Mouse (Mus musculus) adrenal gland, adult (tissue): ENCODE results near the gene Tspan17.

Source experiments
- DNase-seq, 2 experiments: peaks; one replicate each; pipeline ENCODE4 v3.0.0; 2022 to 2023; ENCODE audit warnings: low spot score in 1 of 2; ENCODE audit not compliant: inconsistent age in 2 of 2

Gene Tspan17

GRCm38 (mm10) chr13:54760906-54761305 is 28.3 kb upstream of the Tspan17 start:
- no peak for DNase-seq

- DNase-seq = no peak
Measured at GRCm38 (mm10) chr13:54765281-54766191, 23.6 kb upstream of the Tspan17 start.

GRCm38 (mm10) chr13:54766192-54766768 is 22.9 kb upstream of the Tspan17 start, which contains the start of gene Sncb:
TSS of gene Sncb (minus strand) at chr13:54766595.
- peak; percentile 67 to 83 for DNase-seq

- DNase-seq = no peak
Measured at GRCm38 (mm10) chr13:54767012-54767411, 22.2 kb upstream of the Tspan17 start.

GRCm38 (mm10) chr13:54780592-54780991 is 8.6 kb upstream of the Tspan17 start:
- peak in 1 of 2 experiments; percentile 54 for DNase-seq

GRCm38 (mm10) chr13:54781086-54781485 is 8.1 kb upstream of the Tspan17 start:
- no peak for DNase-seq

GRCm38 (mm10) chr13:54783235-54783634 is 5.9 kb upstream of the Tspan17 start:
- DNase-seq = no peak

- no peak for DNase-seq
Measured at GRCm38 (mm10) chr13:54783698-54784097, 5.5 kb upstream of the Tspan17 start, which contains the start of gene Eif4e1b. TSS of gene Eif4e1b (plus strand) at chr13:54783998.

- peak in 1 of 2 experiments; percentile 51 for DNase-seq
Measured at GRCm38 (mm10) chr13:54787591-54787990, 1.6 kb upstream of the Tspan17 start.

- peak; percentile 78 to 87 for DNase-seq
Measured at GRCm38 (mm10) chr13:54789561-54790397, 602 bp downstream of the Tspan17 start.

- DNase-seq = no peak
Measured at GRCm38 (mm10) chr13:54792259-54793230, 3.4 kb downstream of the Tspan17 start.

GRCm38 (mm10) chr13:54794002-54794577 is 4.9 kb downstream of the Tspan17 start:
- no peak for DNase-seq

- DNase-seq = no peak
Measured at GRCm38 (mm10) chr13:54794843-54795242, 5.7 kb downstream of the Tspan17 start.

GRCm38 (mm10) chr13:54797356-54797755 is 8.2 kb downstream of the Tspan17 start:
- peak in 1 of 2 experiments; percentile 72 for DNase-seq

- no peak for DNase-seq
Measured at GRCm38 (mm10) chr13:54797861-54798643, 8.9 kb downstream of the Tspan17 start.

GRCm38 (mm10) chr13:54798740-54799139 is 9.6 kb downstream of the Tspan17 start:
- no peak for DNase-seq

- DNase-seq = peak; percentile 76 to 92
Measured at GRCm38 (mm10) chr13:54799701-54800100, 10.5 kb downstream of the Tspan17 start.

GRCm38 (mm10) chr13:54800206-54800605 is 11.0 kb downstream of the Tspan17 start:
- DNase-seq = peak; percentile 28 to 67

GRCm38 (mm10) chr13:54803010-54803409 is 13.8 kb downstream of the Tspan17 start:
- no peak for DNase-seq
